Comparison of ENCODE assay signal across 8 mouse cellular contexts in the genomic region with DNA sequence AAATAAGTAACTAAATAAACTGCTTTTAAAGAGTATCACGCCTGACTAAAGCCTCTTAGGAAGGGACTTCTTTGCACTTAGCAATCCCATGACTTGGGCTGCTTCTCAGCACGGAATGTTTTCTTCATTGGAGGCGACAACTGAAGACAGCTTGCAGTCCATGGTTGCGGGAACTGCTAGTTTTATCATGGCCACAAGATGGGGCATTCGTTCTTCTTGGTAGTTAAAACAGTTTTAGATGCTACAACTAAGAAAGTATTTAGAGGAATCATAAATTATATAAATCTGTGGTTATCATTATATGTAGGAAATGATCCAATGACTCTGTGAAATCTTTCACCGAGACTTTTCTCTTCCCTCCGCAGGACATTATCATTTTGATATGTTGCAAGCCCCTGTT. TPM values are rescaled to one million over a fixed set of nuclear protein-coding genes. Genes with fewer than 3 reads are reported as not detected.
DNase-seq lines count a peak whose midpoint lies in the region; ATAC-seq and TF ChIP-seq lines count a peak whose summit lies in the region.

No protein-coding gene starts in this region.

- H3K27ac ChIP-seq in CH12.LX (ENCODE audit: insufficient read depth, low read depth): no peak overlapping the region
- H3K27ac ChIP-seq in kidney, postnatal 0 days: no peak overlapping the region
- no peak overlapping the region for H3K27ac ChIP-seq in liver, embryonic 14.5 days

- in situ Hi-C loops in CH12.LX (cut with MboI; ENCODE audit: low pct_ligation_motif_present, low pct_unique_long_range_greater_than_20kb, low sequenced_read_pairs): loop anchor here (25.0 kb wide), 1 partner anchor 228 kb away; no protein-coding TSS in a partner anchor

- 34% methylated on average over 7 of the region's 7 CpGs for WGBS in kidney, postnatal 0 days
- WGBS in liver, embryonic 14.5 days (ENCODE audit: insufficient replicate concordance): 59% methylated on average over 7 of the region's 7 CpGs

- no peaks in the 10 kb centered on the region for H3K79me2 ChIP-seq in CH12.LX (replicated peaks; ENCODE audit: control insufficient read depth, extremely low read depth, insufficient read depth, poor library complexity, severe bottlenecking)

- H3K4me3 ChIP-seq in CH12.LX (replicated peaks in 1 of 3; ENCODE audit: low read depth in 2 of 3, low read length in 2 of 3, poor library complexity in 1 of 3): no peak overlapping the region
- H3K4me3 ChIP-seq in kidney, postnatal 0 days (replicated peaks; ENCODE audit: low read depth, low read length): no peak overlapping the region
- no peak overlapping the region for H3K4me3 ChIP-seq in liver, embryonic 14.5 days (ENCODE audit: insufficient read depth in 1 of 2, low read depth in 2 of 2, low read length in 2 of 2)

- 0 out of 2 replicates have a peak, but pooled peaks have one; percentile 17 for ATAC-seq in kidney, postnatal 0 days (replicated peaks; ENCODE audit: low FRiP score, low read depth)
- ATAC-seq in liver, embryonic 14.5 days (ENCODE audit: insufficient read depth): no peak
- no peak for ATAC-seq in erythroblast, adult 5-6 weeks (replicated peaks; ENCODE audit: low FRiP score, poor library complexity, severe bottlenecking)

- H3K36me3 ChIP-seq in CH12.LX (replicated peaks in 1 of 2; ENCODE audit: control insufficient read depth in 1 of 2, insufficient read depth in 1 of 2, low read length in 1 of 2): no peaks in the 10 kb centered on the region
- H3K36me3 ChIP-seq in kidney, postnatal 0 days (ENCODE audit: insufficient read depth, low read length): no peaks in the 10 kb centered on the region
- peaks cover 4% of the 10 kb centered on the region; the same call in 1 of the 2 replicates for H3K36me3 ChIP-seq in liver, embryonic 14.5 days (replicated peaks; ENCODE audit: control insufficient read depth, insufficient read depth, low read depth)

- no peak for TF ChIP-seq POLR2A in CH12.LX (IDR thresholded peaks at IDR 0.05; ENCODE audit: low read depth, low read length)

- TF ChIP-seq RAD21 in CH12.LX (IDR thresholded peaks at IDR 0.05; ENCODE audit: low read depth, low read length): peak; percentile 89

- no peak overlapping the region for H3K4me2 ChIP-seq in CH12.LX (ENCODE audit: insufficient read depth, low read depth, poor library complexity, severe bottlenecking)
- H3K4me2 ChIP-seq in kidney, postnatal 0 days (ENCODE audit: low read length): 0 out of 2 replicates have a peak overlapping the region, but pooled peaks have one; percentile 48
- no peak overlapping the region for H3K4me2 ChIP-seq in liver, embryonic 14.5 days (ENCODE audit: low read depth)

- TF ChIP-seq CTCF in CH12.LX (conservative IDR thresholded peaks at IDR 0.05 in 1 of 2, IDR thresholded peaks at IDR 0.05 in 1 of 2; ENCODE audit: low read depth in 2 of 2, low read length in 2 of 2): peak; percentile 60 to 90
- TF ChIP-seq CTCF in kidney, postnatal 0 days (IDR thresholded peaks at IDR 0.05; ENCODE audit: low read depth): peak; percentile 89
- peak; percentile 58 for TF ChIP-seq CTCF in liver, embryonic 14.5 days (IDR thresholded peaks at IDR 0.05; ENCODE audit: low read depth)

- H3K27me3 ChIP-seq in CH12.LX (replicated peaks): no peaks in the 10 kb centered on the region
- no peaks in the 10 kb centered on the region for H3K27me3 ChIP-seq in kidney, postnatal 0 days (ENCODE audit: insufficient read depth, low read length)
- H3K27me3 ChIP-seq in liver, embryonic 14.5 days (ENCODE audit: control insufficient read depth, insufficient read depth, low read length): no peaks in the 10 kb centered on the region

- no peak overlapping the region for H3K9ac ChIP-seq in CH12.LX (ENCODE audit: insufficient read depth, low read depth)
- H3K9ac ChIP-seq in kidney, postnatal 0 days (ENCODE audit: low read depth, low read length): no peak overlapping the region
- H3K9ac ChIP-seq in liver, embryonic 14.5 days (replicated peaks): no peak overlapping the region

- no peaks in the 10 kb centered on the region for H3K9me3 ChIP-seq in CH12.LX (replicated peaks; ENCODE audit: low read length)
- H3K9me3 ChIP-seq in kidney, postnatal 0 days (replicated peaks; ENCODE audit: low read length): no peaks in the 10 kb centered on the region
- no peaks in the 10 kb centered on the region for H3K9me3 ChIP-seq in liver, embryonic 14.5 days (ENCODE audit: control insufficient read depth, low read length)

- DNase-seq in 3T3-L1 (ENCODE audit: low read depth, low spot score) (peak; percentile 75), CH12.LX (ENCODE audit: extremely low read depth) (peak; percentile 57)
- DNase-seq in cerebellum, adult 11-12 months: peak; percentile 15
- DNase-seq in frontal cortex, postnatal 25 days (ENCODE audit: low spot score in 2 of 2): peak; percentile 48 to 56
- DNase-seq in kidney, postnatal 0 days (ENCODE audit: low spot score): peak; percentile 87
- peak in 2 of 3 experiments; percentile 11 to 17 for DNase-seq in liver, embryonic 14.5 days (ENCODE audit: low read depth in 3 of 3, low spot score in 3 of 3)
- peak; percentile 55 for DNase-seq in retina, adult 2 months (ENCODE audit: low read depth, low spot score)

- no peak for TF ChIP-seq EP300 in CH12.LX (IDR thresholded peaks at IDR 0.05; ENCODE audit: low read length)
- TF ChIP-seq EP300 in liver, embryonic 14.5 days (IDR thresholded peaks at IDR 0.05; ENCODE audit: low read depth): no peak

- H3K4me1 ChIP-seq in CH12.LX (ENCODE audit: control insufficient read depth in 1 of 2, insufficient read depth in 2 of 2): peaks cover 12 to 23% of the 10 kb centered on the region in 2 experiments
- peaks cover 3% of the 10 kb centered on the region; the same call in 1 of the 2 replicates for H3K4me1 ChIP-seq in kidney, postnatal 0 days (replicated peaks; ENCODE audit: insufficient read depth, low read length)
- peaks cover 0 to 11% of the 10 kb centered on the region in 2 experiments; a peak in 2 of 4 replicates for H3K4me1 ChIP-seq in liver, embryonic 14.5 days (replicated peaks; ENCODE audit: control insufficient read depth in 2 of 2, insufficient read depth in 2 of 2, low read length in 1 of 2)

- dilution Hi-C loops in CH12.LX (cut with MboI; ENCODE audit: extremely low pct_ligation_motif_present, extremely low pct_unique_long_range_greater_than_20kb, low sequenced_read_pairs): no loop called here

TF ChIP-seq in CH12.LX, 34 proteins besides CTCF, POLR2A, EP300 and RAD21:
- TF ChIP-seq NELFE (IDR thresholded peaks at IDR 0.05; ENCODE audit: low read depth, low read length) (no peak), JUND (conservative IDR thresholded peaks at IDR 0.05; ENCODE audit: low read depth, low read length) (0 out of 2 replicates have a peak, but pooled peaks have one; percentile 12), SMC3 (IDR thresholded peaks at IDR 0.05; ENCODE audit: low read depth, low read length) (peak; percentile 87), MEF2A (IDR thresholded peaks at IDR 0.05; ENCODE audit: borderline replicate concordance, low read depth, low read length) (0 out of 2 replicates have a peak, but pooled peaks have one; percentile 27), ZC3H11A (IDR thresholded peaks at IDR 0.05; ENCODE audit: low read depth, low read length) (peak; percentile 75)

RNA-seq across cellular contexts. Expression of a gene that starts 50.4 kb away (rescaled TPM):
- total RNA-seq in CH12.LX (2012; rRNA removed) (25.7 and 29.0 TPM in 2 replicates), CH12.LX (2014; rRNA removed) (16.0 and 19.2 TPM in 2 replicates)
- polyA plus RNA-seq in CH12.LX (2012; ENCODE audit: insufficient read length, low read depth): 34.5 and 36.2 TPM in 2 replicates
- 29.5 and 34.2 TPM in 2 replicates for polyA plus RNA-seq in kidney, postnatal 0 days (2015; fragmentation: Nextera tagmentation; extraction: Ambion mirVana)
- polyA plus RNA-seq in liver, embryonic 14.5 days (2012; rRNA removed): 5.2 and 6.3 TPM in 2 replicates
- polyA plus RNA-seq in liver, embryonic 14.5 days (2014; fragmentation: Nextera tagmentation; extraction: Ambion mirVana): 13.8 and 14.0 TPM in 2 replicates
- total RNA-seq in erythroblast, adult 5-6 weeks (2015; ENCODE audit: low replicate concordance): 18.0 and 23.2 TPM in 2 replicates
- total RNA-seq in erythroblast, adult 5-6 weeks (2017; ENCODE audit: low replicate concordance): 22.9 and 23.3 TPM in 2 replicates

Comparison
In these comparisons a context has a peak if more than half of its experiments do, and no peak if none do; other contexts are left out.
1. DNase-seq: peak in every context shown above with its lines; median percentile 87 in kidney, postnatal 0 days; 75 in 3T3-L1; 57 in CH12.LX; 55 in retina, adult 2 months; 52 in frontal cortex, postnatal 25 days; 15 in cerebellum, adult 11-12 months; 14 in liver, embryonic 14.5 days.